Mouse (Mus musculus) layer of hippocampus, postnatal 10 days (tissue): Measurements from ENCODE around the gene Abat. TPM values are rescaled to one million over a fixed set of nuclear protein-coding genes. Genes with fewer than 3 reads are reported as not detected.
"Not testable (repeated sequence)": the region's sequence is repeated elsewhere in the genome, so short reads cannot be mapped to it uniquely, and the experiment has no call there.

Experiments
- DNase-seq, 2 experiments: peaks; one replicate each; pipeline ENCODE4 v3.0.0; 2021; ENCODE audit warnings: low spot score in 2 of 2
- total RNA-seq, 2 experiments: library from RNA; stranded (reverse); gene quantifications; 2 replicates each; pipeline ENCODE4 v1.2.3; 2021

Abat gene
- total RNA-seq, 2 experiments from 2014 or later, result 107 to 117 TPM

DNA sequence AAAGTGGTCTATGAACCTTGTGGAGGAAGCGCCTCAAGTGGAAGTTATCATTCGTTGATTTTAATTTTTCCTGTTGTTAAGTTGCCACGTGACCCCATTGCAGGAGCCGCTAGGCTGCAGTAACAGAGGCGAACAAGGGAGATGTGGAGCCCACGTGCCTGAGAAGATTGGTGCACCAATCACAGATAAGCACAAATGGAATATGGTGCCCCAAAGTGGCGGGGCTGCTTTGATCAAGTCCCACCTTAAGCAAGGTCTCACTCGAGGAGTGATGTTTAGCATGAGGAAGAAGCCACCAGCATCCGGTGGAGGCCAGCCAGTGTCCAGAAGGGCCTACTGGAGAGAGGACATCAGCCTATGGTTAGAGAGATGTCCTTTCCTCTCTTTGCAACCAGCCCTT is 19.2 kb downstream of the Abat start:
- no peak for DNase-seq

DNA sequence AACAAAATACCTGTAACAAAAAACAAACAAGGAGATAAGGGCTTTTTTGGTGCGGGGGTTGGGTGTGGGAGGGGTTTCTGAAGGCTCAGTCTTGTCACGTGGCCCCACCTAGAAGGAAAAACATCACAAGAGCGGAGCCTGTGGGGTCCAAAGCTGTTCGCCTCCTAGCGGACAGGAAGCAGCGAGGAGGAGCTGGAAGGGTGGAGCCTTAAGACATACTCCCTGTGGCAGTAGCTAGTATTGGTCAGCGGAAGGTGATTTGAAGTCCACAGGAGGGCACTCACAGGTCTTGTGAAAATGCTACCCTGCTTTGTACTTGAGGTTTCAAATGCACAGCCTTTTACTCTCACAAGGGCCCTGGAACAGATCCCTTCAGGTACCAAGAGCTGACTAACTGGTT is 19.7 kb downstream of the Abat start:
- DNase-seq, result no peak

DNA sequence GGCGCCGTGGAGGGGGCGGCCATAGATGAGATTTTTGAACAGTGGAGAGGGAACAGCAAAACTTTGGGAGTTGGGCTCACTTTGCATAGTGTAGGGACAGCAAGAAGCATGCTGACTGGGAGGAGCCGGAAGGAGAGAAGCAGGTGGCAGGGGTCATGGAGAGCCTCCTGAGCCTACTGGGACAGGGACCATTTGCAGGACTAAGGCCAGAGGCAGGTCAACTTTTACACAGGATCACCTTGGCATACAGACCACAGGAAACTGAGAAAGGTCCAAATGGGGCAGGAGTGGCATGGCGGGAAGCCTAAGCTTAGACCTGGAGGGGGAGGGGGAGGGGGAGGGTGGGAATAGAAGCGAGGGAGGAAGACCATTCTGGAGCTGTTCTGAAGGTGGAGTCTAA is 20.2 kb downstream of the Abat start:
- DNase-seq, result no peak

DNA sequence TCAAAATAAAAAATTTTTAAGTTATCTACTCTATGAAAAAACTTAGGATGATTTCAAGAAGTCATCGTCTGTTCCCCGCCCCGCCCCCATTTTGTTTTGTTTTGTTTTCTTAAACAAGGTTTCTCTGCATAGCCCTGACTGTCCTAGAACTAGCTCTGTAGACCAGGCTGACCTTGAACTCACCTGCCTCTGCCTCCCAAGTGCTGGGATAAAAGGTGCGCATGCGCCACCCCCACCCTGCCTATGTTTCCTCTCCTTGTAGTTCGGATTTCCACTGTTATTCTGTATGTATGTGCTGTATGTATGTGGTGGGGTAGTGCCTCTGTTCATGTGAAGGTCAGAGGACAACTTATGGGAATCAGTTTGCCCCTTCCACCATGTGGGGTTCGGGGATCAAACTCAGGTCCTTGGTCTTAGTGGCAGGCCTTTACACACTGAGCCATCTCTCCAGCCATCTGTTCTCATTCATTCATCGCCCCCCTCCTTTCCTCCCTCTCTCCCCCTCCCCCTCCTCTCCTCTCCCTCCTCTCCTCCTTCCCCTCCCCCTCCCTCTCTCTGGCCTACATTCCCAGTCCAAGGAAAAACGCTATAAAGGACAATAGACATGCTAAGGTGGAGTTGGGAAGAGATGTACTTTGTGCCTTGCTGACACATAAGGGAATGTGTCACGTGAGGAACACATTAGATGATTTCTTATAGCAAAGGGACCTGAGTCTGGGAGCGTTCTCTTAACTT is 21.4 kb downstream of the Abat start:
- DNase-seq, result no peak

DNA sequence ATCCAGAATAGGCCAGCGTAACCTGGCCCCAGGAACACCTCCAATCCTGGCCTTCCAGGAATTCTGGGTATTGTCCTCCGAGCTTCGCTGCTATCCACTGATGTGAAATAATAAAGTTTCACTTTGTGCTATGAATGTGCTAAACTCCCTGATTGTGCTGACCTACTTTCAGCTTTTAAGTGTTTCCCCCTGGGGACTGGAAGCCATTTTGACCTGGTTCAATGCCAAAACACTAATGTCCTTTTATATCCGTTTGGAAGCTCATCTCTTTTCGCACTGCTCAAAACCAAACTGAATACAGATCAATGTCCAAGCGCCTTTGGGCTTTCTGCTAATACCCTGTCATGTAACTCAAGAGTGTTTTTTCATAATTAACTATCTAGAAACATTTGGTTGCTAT is 22.2 kb downstream of the Abat start:
- no peak for DNase-seq

DNA sequence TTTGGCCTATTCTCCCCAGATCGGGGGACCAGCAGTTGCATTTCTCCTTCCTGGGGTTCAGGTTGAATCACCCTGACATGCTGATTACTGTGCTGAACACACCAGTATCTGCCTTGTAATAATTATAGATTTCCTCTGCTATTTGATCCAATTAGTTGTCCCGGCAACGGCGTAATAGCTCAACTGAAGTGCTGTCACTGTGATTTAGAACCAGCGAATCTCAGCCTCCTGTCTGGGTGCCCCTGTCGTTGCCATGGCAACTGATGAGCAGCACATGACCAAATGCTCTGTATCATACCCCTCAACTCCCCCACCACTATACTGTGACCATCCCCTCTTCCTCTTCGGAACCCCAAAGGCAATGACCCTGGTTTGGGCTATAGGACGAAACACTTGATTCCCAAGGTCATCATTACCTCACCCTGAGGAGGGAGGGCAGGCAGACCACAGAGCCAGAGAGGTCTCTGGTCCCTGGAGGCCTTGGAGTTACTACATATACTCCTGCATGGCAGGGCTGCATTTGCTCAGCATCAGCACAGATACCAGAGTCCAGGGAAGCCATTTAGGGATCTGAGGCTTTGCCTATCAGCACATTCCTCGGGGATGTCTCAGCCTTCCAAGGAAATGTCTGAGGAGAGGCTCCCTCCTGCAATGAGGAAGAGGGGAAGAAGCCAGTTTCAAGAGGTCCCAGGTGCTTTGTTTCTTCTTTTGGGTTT is 26.1 kb downstream of the Abat start:
- peak; percentile 54 to 65 for DNase-seq

DNA sequence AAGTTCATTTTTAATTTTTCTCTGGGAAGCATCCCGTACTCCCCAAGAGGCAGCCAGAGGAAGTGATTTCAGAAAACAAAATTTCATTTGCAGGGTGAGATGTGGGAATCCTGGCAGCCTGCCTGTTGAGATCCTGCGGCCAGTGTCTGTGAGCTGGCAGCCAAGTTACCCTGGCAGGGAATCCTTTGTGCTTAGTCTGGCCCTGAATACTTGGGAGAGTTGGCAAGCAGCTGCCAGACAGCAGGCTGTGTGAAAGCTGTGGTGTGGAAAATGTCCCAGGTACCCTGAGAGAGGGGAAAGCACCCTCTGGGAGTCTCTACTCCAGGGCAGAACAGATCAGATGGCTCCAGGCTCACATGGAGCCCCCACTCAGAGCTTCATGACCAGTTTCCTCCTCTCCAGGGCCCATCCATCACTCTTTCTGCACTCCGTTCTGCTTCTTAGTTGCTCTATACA is 27.7 kb downstream of the Abat start:
- peak; percentile 85 to 88 for DNase-seq

DNA sequence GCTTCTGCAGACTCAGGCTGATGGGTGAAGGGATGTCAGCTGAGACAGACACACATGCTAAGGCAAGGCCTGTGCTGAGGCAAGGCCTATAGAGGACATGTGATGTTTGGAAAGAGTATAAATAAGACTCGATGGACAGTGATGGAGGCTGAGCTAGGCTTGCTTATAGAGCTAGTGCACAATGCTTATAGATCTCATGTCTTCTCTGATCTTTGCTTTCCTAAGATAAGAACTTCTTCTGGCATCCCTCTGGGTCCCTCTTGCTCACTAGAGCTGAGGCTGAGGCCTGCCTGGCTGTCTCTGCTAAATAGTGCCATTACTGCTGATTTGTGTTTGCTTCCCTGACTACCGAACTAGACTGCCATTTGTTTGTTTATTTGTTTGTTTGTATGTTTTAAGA is 34.6 kb downstream of the Abat start:
- DNase-seq, result no peak

DNA sequence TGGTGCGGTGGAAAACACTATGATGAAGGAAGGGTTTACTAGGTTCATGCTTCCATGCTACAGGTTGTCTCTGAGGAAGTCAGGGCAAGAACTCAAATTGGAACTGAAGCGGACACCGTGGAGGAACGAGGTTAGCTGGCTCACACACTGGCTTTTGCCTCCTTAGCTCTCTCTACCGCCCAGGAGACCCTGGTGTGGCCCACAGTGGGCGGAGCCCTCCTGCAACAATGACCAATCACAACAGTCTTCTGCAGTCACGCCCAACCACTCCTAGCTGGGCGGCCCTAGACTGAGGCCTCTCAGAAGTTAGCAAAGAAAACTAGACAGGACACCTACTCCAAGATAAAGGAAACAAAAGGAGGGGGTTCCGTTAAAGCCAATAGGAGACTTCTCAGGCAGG is 36.3 kb downstream of the Abat start:
- DNase-seq, result no peak

DNA sequence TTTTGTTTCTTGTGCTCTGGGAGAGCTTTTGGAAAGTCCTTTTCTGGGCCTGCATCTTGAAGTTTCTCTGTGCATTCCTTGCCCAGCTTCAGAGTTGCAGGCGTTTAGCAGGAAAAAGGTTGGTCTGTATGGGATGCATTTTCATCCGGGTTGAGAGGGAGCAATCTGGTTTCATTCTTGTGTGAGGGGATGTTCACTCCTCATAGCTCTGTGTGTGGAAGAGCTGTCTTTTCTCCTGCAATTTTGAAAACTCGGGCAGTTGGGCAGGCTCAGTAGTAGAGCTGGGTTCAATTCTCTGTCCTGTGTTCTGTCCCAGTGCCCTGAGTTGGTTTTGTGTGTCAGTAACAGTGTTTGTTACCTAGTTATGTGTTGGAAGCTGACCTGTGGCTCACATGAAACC is 41.1 kb downstream of the Abat start:
- DNase-seq, result no peak

DNA sequence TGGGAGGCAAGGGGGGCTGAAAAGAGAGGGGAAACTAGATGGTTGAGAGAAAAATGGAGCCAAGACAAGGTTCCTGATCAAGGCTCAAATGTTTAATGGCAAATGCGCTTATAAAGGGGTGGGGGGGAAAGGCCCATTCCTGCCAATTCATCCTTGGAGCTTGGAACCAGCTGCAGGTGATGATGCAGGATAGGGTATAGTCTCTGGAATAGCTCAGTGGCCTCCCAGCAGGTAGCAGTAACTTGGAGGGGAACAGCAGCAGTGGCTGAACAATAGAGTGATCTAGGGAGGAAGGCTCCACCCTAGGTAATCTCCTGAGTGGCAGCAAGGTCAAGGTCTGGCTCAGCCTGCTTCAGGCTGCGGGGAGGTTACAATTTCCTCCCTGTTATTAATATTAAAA is 41.5 kb downstream of the Abat start:
- DNase-seq, result not testable (repeated sequence)

DNA sequence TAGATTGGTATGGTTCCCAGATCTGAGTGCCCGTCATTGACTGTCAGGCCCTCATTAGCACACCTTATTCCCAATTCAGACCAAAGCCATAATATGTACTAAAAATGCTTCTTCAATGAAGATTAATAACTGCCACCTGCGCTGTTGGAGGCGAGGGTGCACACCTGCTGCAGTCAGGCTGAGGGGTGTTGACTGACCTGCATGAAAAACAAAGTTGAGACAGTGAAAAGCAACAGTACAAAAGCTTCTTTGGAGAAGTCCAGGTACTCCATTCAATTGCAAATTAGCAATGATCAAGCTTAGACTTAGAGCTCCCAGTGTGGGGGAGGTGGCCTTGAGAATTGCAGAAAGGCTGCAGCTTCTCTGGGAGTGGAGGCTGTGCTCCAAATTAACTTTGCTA is 42.1 kb downstream of the Abat start:
- DNase-seq, result not testable (repeated sequence)

DNA sequence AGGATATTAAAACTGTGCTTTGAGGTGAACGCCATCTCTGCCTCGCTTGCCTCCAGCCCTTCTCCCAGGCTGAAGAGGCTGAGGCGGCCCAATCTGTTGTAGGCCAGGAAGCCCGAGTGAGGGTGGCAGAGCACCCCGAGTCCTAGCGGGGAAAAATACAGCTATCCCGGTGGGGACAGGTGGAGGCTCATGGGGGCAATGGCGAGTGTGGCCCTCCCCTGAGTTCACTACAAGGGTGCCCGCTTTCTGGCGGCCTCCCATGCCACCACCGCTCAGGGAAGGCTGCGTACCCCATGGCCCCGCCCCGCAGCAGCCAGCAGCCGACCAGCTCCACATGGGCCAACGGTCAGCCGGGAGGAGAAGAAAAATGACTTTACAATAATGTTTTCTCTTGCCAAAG is 46.9 kb downstream of the Abat start:
- DNase-seq, result no peak

DNA sequence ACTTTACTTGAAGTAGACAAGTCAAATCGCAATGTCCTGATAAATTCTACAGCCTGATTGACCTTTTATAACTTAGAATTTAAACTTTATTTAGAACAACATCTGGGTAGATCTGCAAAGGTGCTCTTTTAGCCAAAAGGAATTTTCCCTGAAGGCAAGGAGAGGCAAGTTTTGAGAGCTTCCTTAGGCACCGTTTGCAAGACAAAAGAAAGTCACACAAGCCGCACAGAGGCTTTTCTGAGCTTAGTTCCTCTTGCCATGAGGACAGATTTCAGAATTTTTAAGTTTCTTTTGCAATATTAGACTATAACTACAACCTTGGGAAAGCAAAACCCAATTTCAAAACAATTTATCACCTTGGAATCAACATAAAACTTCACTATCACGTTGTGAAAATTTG is 47.9 kb downstream of the Abat start:
- not testable (repeated sequence) for DNase-seq

DNA sequence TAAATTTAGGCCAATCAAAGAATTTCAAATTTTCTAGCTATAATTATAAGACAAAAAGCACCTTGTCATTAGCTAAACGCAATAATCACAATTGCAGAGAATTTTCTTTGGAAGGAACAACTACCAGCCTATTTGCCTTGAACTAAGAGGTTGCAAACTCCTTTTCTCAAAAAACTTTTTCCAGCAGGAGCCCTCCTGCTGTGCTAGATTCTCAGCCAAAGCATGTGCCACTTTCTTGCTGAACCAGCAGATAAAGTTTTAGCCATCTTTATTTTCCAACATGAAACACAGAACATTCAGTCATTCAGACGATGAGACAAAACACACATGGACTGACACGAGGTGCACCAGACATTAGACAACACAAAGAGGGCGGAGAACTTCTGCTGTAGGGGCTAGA is 48.6 kb downstream of the Abat start:
- not testable (repeated sequence) for DNase-seq

DNA sequence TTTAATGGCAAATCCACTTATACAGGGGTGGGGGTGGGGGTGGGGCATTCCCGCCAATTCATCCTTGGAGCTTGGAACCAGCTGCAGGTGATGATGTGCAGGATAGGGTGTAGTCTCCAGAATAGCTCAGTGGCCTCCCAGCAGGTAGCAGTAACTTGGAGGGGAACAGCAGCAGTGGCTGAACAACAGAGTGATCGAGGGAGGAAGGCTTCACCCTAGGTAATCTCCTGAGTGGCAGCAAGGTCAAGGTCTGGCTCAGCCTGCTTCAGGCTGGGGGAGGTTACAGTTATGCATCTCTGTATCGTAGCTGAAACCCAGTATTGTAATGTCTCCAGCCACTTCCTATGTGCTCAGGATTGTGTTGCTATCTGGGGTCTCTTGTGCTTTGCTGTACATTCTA is 49.6 kb downstream of the Abat start:
- not testable (repeated sequence) for DNase-seq

DNA sequence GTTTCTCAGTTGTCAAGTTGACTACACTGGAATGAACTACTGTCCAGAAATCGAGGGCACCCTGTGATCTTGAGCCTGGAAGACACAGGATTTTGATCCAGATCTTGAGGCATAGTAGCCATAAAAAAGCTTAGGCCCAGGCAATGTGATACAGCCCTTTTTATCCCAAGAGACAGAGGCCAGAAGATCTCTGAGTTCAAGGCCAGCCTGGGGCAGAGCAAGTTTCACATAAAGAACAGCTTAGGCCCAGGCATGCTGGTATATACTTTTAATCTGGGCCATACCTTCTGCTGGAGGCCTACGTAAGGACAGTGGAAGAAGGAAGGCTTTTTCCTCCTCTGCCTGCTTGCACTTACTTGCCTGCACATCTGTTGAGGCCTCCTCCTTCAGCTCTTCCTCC is 51.6 kb downstream of the Abat start:
- no peak for DNase-seq

DNA sequence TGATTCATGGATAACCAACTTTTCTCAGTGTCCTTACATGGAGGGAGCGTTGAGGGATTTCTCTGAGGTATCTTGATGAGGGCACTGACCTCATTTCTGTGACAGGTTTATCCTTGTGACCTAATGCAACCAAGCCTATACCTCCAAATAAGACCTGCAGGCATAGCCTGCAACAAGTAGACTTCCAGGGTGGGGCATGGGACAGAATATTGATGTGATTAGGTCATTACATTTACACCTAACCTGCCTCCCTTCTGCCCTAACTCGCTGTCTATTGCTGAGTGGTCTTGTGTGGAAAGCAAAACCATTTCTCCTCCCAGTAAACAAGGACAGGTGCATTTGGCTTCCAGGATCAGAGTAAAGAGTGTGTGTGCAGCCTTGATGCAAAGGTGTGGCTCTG is 52.3 kb downstream of the Abat start:
- no peak for DNase-seq

DNA sequence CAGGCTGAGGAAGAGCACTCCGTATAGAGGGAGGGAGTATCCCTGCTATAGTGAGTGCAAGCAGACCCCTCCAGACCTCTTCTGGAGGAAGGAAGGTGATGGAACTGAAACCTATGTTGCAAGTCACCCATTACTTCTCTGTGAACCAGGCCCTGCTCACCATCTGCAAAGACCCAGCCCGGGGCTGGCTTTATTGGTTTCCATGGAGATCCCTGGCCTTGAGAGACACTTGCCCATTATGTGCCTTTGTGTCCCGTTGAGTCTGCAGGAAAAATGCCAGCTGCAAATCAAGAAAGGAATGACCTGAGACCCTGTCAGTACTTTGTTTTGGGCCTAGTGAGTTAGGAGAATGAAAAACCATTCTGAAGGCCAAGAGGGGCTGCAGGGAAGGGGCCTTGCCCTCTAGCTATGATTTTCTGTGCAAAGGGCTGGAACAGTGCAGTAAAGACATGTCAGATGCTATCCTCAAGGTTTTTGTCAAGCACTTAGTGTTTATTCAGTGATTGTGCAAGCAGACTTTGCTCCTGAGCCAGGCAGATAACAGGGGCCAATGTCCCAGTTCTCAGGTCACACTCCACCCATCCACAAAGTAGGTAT is 53.0 kb downstream of the Abat start:
- DNase-seq, result peak; percentile 9 to 19

DNA sequence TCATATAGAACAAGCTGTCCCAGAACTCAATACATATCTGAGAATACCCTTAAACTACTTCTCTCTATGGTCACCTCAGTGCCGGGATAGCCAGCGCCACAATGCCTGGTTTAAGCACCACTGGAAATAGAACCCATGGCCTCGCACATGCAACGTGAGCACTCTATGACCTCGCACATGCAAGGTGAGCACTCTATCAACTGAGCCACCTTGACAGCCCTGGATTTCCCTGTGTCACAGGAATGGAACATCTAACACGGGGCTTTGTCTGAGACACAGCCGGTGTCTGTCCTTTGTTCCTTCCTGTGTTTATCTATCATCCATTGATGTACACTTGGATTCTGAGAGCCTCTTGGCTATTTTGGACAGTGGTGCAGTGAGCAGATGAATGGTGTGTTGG is 55.7 kb downstream of the Abat start:
- DNase-seq, result no peak

DNA sequence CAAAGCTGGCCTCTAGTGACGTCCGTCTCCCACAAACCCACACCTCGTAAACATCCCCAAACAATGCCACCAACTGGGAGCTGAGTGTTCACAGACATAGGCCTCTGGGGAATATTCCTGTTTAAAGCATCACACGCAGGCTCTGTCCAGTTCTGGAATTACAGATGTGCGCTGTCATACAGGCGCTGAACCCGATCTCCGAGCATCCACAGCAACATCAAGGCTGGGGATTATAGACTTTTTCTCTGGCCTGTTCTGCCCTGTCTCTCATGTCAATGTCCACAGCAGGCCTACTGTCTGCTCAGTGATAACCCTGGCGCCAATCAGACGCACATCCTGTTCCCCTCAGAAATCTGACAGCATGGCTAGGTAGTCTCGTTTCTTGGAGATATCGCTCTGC is 57.1 kb downstream of the Abat start:
- DNase-seq, result no peak

DNA sequence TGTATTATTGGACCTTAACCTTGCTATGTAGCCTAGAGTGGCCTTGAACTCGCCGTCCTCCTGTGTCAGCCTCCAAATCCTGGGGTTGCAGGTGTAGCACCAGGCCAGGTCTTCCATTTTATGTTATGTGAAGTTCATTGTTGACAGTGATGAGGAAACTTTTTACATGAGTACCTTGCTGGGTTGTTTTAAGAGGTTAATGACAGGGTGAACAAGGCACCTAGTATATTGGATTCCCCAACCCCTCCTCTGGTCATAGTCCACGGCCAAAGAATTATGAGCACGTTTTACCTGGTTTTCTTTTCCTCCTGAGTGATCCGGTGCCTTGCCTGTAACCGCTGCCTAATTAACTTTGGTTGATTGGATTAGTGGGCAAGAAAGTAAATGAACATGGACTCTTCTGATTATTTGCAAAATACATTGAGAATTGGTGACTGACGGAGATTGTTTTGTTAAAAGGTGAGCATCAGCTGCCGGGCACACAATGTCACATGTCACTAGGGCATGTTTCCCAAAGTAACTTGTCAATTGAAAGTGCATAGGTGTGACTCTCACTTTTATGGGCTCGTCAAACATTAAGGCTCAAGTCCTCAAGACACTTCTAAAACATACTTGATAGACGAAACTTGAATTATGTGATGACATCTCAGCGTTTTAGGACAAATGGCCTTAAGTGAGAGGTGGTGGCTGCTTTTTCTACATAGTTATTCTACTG is 57.8 kb downstream of the Abat start:
- DNase-seq, result no peak
